Mouse (Mus musculus) neural tube, embryonic 13.5 days (tissue): ENCODE measurements around the gene Ski. TPM values are rescaled to one million over a fixed set of nuclear protein-coding genes. Genes with fewer than 3 reads are reported as not detected.

Experiments
- ATAC-seq: fragments of 200-750 bp; cut with Nextera tagmentation; 2 replicates; pipeline ENCODE4 v1.8.0; 2017; ENCODE audit warnings: low read depth, mild to moderate bottlenecking, moderate TSS enrichment, moderate library complexity
- H3K27ac ChIP-seq: fragments of 300-500 bp; sonication (generic); replicated peaks from 2 replicates; pipeline ENCODE4 v1.5.1; 2015; ENCODE audit warnings: moderate library complexity, mild to moderate bottlenecking, inconsistent platforms
- H3K27me3 ChIP-seq: fragments of 300-500 bp; sonication (generic); 2 replicates; pipeline ENCODE4 v1.6.1; 2015; ENCODE audit warnings: mild to moderate bottlenecking, inconsistent platforms
- H3K36me3 ChIP-seq: fragments of 300-500 bp; sonication (generic); 2 replicates; pipeline ENCODE4 v1.6.1; 2015; ENCODE audit warnings: mild to moderate bottlenecking, inconsistent platforms
- H3K4me1 ChIP-seq: fragments of 300-500 bp; sonication (generic); replicated peaks from 2 replicates; pipeline ENCODE4 v1.6.1; 2015; ENCODE audit warnings: inconsistent platforms
- H3K4me2 ChIP-seq: fragments of 300-500 bp; sonication (generic); 2 replicates; pipeline ENCODE4 v1.6.1; 2015; ENCODE audit warnings: inconsistent platforms, mild to moderate bottlenecking, moderate library complexity
- H3K4me3 ChIP-seq: fragments of 300-500 bp; sonication (generic); 2 replicates; pipeline ENCODE4 v1.5.1; 2015; ENCODE audit warnings: mild to moderate bottlenecking, inconsistent platforms
- H3K9ac ChIP-seq: fragments of 300-500 bp; sonication (generic); 2 replicates; pipeline ENCODE4 v1.6.1; 2015; ENCODE audit warnings: moderate library complexity, mild to moderate bottlenecking, inconsistent platforms
- H3K9me3 ChIP-seq: fragments of 300-500 bp; sonication (generic); 2 replicates; pipeline ENCODE4 v1.6.1; 2016; ENCODE audit warnings: inconsistent platforms
- WGBS: fragments of 180-500 bp; shearing (Covaris S2); methylation state at CpG from one replicate; pipeline ENCODE4 v1.1.7; 2015; 5-methylcytosine and 5-hydroxymethylcytosine counted together
- polyA plus RNA-seq: library from polyadenylated mRNA; unstranded; fragments of >200 nt; fragmentation: Nextera tagmentation; extraction: Ambion mirVana; gene quantifications from 2 replicates; pipeline ENCODE4 v1.2.1, GENCODE M21; 2015

Gene Ski
- polyA plus RNA-seq, 1 experiment from 2014 or later: 11.3 TPM

- Histone ChIP-seq H3K4me3 (no peak overlapping the region), H3K4me2 (no peak overlapping the region), H3K27me3 (no peaks in the 10 kb centered on the region), H3K36me3 (no peaks in the 10 kb centered on the region), H3K4me1 (peaks cover 54% of the 10 kb centered on the region), H3K27ac (no peak overlapping the region), H3K9ac (peak overlapping the region; percentile 47), H3K9me3 (no peaks in the 10 kb centered on the region)
- ATAC-seq: no peak
- WGBS: 18% methylated on average over 10 of the region's 10 CpGs
Observed at GRCm38 (mm10) chr4:155118278-155118677, 104.1 kb downstream of the Ski start.

- no peak overlapping the region for H3K27ac ChIP-seq
- no peaks in the 10 kb centered on the region for H3K27me3 ChIP-seq
- no peak overlapping the region for H3K9ac ChIP-seq
- ATAC-seq: no peak
- WGBS: 75% methylated on average over 6 of the region's 6 CpGs
- peaks cover 46% of the 10 kb centered on the region for H3K4me1 ChIP-seq
- no peaks in the 10 kb centered on the region for H3K9me3 ChIP-seq
- no peak overlapping the region for H3K4me3 ChIP-seq
- H3K36me3 ChIP-seq: no peaks in the 10 kb centered on the region
- no peak overlapping the region for H3K4me2 ChIP-seq
Observed at GRCm38 (mm10) chr4:155117396-155117978, 104.9 kb downstream of the Ski start.

- no peak for ATAC-seq
- Histone ChIP-seq H3K4me3 (no peak overlapping the region), H3K9me3 (no peaks in the 10 kb centered on the region), H3K4me1 (peaks cover 39% of the 10 kb centered on the region), H3K4me2 (no peak overlapping the region), H3K27me3 (no peaks in the 10 kb centered on the region), H3K9ac (no peak overlapping the region), H3K36me3 (no peaks in the 10 kb centered on the region), H3K27ac (no peak overlapping the region)
- WGBS: 72% methylated on average over 4 of the region's 4 CpGs
Observed at GRCm38 (mm10) chr4:155116607-155117006, 105.8 kb downstream of the Ski start.

- Histone ChIP-seq H3K4me1 (peaks cover 24% of the 10 kb centered on the region), H3K36me3 (no peaks in the 10 kb centered on the region), H3K27ac (0 out of 2 replicates have a peak overlapping the region, but pooled peaks have one; percentile 3), H3K9ac (0 out of 2 replicates have a peak overlapping the region, but pooled peaks have one; percentile 38), H3K4me2 (no peak overlapping the region), H3K9me3 (no peaks in the 10 kb centered on the region), H3K4me3 (no peak overlapping the region), H3K27me3 (no peaks in the 10 kb centered on the region)
- no peak for ATAC-seq
- WGBS: 64% methylated on average over 8 of the region's 8 CpGs
Observed at GRCm38 (mm10) chr4:155113766-155114410, 108.5 kb downstream of the Ski start.

- ATAC-seq: no peak
- Histone ChIP-seq H3K36me3 (no peaks in the 10 kb centered on the region), H3K9me3 (no peaks in the 10 kb centered on the region), H3K9ac (no peak overlapping the region), H3K27me3 (no peaks in the 10 kb centered on the region), H3K4me2 (no peak overlapping the region), H3K4me1 (peaks cover 6% of the 10 kb centered on the region; the same call in 1 of the 2 replicates), H3K27ac (no peak overlapping the region), H3K4me3 (no peak overlapping the region)
- 72% methylated on average over 5 of the region's 5 CpGs for WGBS
Observed at GRCm38 (mm10) chr4:155109471-155109870, 112.9 kb downstream of the Ski start.

GRCm38 (mm10) chr4:155107886-155108285 lies 114.5 kb downstream of the Ski start:
- Histone ChIP-seq H3K27ac (no peak overlapping the region), H3K4me2 (no peak overlapping the region), H3K4me3 (no peak overlapping the region), H3K36me3 (no peaks in the 10 kb centered on the region), H3K9me3 (no peaks in the 10 kb centered on the region), H3K9ac (no peak overlapping the region), H3K27me3 (no peaks in the 10 kb centered on the region), H3K4me1 (no peaks in the 10 kb centered on the region)
- WGBS: 91% methylated on average over 4 of the region's 4 CpGs
- ATAC-seq: no peak

Other genes with a start within 250 kb of the Ski start
- 6.1 and 6.2 TPM in 2 replicates for gene Plch2, start 165.8 kb downstream of the Ski start, polyA plus RNA-seq
- 15.9 and 17.8 TPM in 2 replicates for gene Pex10, start 155.6 kb downstream of the Ski start, polyA plus RNA-seq
- gene Rer1, start 136.2 kb downstream of the Ski start, polyA plus RNA-seq: 136 and 141 TPM in 2 replicates
- 5.6 and 5.7 TPM in 2 replicates for gene Morn1, start 136.0 kb downstream of the Ski start, polyA plus RNA-seq
- 76.3 and 84.2 TPM in 2 replicates for gene Faap20, start 27.2 kb upstream of the Ski start, polyA plus RNA-seq
- gene Prkcz, start 138.8 kb upstream of the Ski start, polyA plus RNA-seq: 60.3 and 62.3 TPM in 2 replicates
- 0.17 TPM in 1 of 2 replicates, not detected in the other for gene Gabrd, start 175.5 kb upstream of the Ski start, polyA plus RNA-seq
- gene Cfap74, start 186.6 kb upstream of the Ski start, polyA plus RNA-seq: 2.8 and 3.8 TPM in 2 replicates
- not detected in 2 replicates for gene Tmem52, start 246.5 kb upstream of the Ski start, polyA plus RNA-seq